Mouse (Mus musculus): Measurements from ENCODE around the gene Grhpr. TPM values are rescaled to one million over a fixed set of nuclear protein-coding genes. Genes with fewer than 3 reads are reported as not detected.
"Not testable (repeated sequence)": the region's sequence is repeated elsewhere in the genome, so short reads cannot be mapped to it uniquely, and the experiment has no call there.

Grhpr gene
- polyA plus RNA-seq, 1 experiment from 2014 or later = 33.5 TPM

DNA sequence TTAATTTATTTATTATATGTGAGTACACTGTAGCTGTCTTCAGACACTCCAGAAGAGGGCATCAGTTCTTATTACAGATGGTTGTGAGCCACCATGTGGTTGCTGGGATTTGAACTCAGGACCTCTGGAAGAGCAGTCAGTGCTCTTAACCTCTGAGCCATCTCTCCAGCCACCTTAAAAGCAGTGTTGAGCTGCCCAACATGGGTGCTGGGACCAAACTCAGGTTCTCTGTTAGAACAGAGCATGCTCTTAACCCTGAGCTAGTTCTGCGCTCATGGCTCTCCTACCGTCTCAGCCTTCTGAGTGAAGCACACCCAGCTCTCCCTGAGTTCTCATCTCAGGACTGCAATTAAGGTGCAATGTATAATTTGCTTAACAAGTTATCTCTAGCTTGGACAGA lies 35.1 kb upstream of the Grhpr start:
- 89% methylated on average over 2 of the region's 2 CpGs for WGBS
- H3K4me2 ChIP-seq (ENCODE audit: low read length); H3K27ac ChIP-seq (ENCODE audit: low read depth, low read length); H3K36me3 ChIP-seq (ENCODE audit: control insufficient read depth, insufficient read depth, low read length); H3K4me1 ChIP-seq (ENCODE audit: control insufficient read depth, insufficient read depth, low read depth, low read length); H3K9me3 ChIP-seq (ENCODE audit: control insufficient read depth, low read length); H3K9ac ChIP-seq (ENCODE audit: low read depth, low read length); ATAC-seq; H3K4me3 ChIP-seq (ENCODE audit: low read length); H3K27me3 ChIP-seq (replicated peaks; ENCODE audit: control insufficient read depth, insufficient read depth, low read length): not testable (repeated sequence)

GRCm38 (mm10) chr4:44947464-44947863 lies 33.7 kb upstream of the Grhpr start:
- H3K27ac ChIP-seq (ENCODE audit: low read depth, low read length) = no peak overlapping the region
- H3K9me3 ChIP-seq (ENCODE audit: control insufficient read depth, low read length) = no peaks in the 10 kb centered on the region
- no peaks in the 10 kb centered on the region for H3K27me3 ChIP-seq (replicated peaks; ENCODE audit: control insufficient read depth, insufficient read depth, low read length)
- ATAC-seq = no peak
- 84% methylated on average over 5 of the region's 5 CpGs for WGBS
- no peak overlapping the region for H3K4me2 ChIP-seq (ENCODE audit: low read length)
- H3K4me3 ChIP-seq (ENCODE audit: low read length) = no peak overlapping the region
- H3K4me1 ChIP-seq (ENCODE audit: control insufficient read depth, insufficient read depth, low read depth, low read length) = no peaks in the 10 kb centered on the region
- H3K36me3 ChIP-seq (ENCODE audit: control insufficient read depth, insufficient read depth, low read length) = no peaks in the 10 kb centered on the region
- no peak overlapping the region for H3K9ac ChIP-seq (ENCODE audit: low read depth, low read length)

GRCm38 (mm10) chr4:44948314-44948713 lies 32.9 kb upstream of the Grhpr start:
- Histone ChIP-seq H3K36me3 (ENCODE audit: control insufficient read depth, insufficient read depth, low read length) (no peaks in the 10 kb centered on the region), H3K4me3 (ENCODE audit: low read length) (no peak overlapping the region), H3K4me2 (ENCODE audit: low read length) (no peak overlapping the region), H3K27ac (ENCODE audit: low read depth, low read length) (no peak overlapping the region), H3K9me3 (ENCODE audit: control insufficient read depth, low read length) (no peaks in the 10 kb centered on the region), H3K9ac (ENCODE audit: low read depth, low read length) (no peak overlapping the region), H3K27me3 (replicated peaks; ENCODE audit: control insufficient read depth, insufficient read depth, low read length) (no peaks in the 10 kb centered on the region), H3K4me1 (ENCODE audit: control insufficient read depth, insufficient read depth, low read depth, low read length) (no peaks in the 10 kb centered on the region)
- WGBS = 88% methylated on average over 1 of the region's 1 CpGs
- no peak for ATAC-seq

GRCm38 (mm10) chr4:44953041-44953440 lies 28.2 kb upstream of the Grhpr start:
- no peaks in the 10 kb centered on the region for H3K4me1 ChIP-seq (ENCODE audit: control insufficient read depth, insufficient read depth, low read depth, low read length)
- no peaks in the 10 kb centered on the region for H3K36me3 ChIP-seq (ENCODE audit: control insufficient read depth, insufficient read depth, low read length)
- WGBS = 60% methylated on average over 9 of the region's 9 CpGs
- no peaks in the 10 kb centered on the region for H3K27me3 ChIP-seq (replicated peaks; ENCODE audit: control insufficient read depth, insufficient read depth, low read length)
- no peak overlapping the region for H3K9ac ChIP-seq (ENCODE audit: low read depth, low read length)
- no peak overlapping the region for H3K27ac ChIP-seq (ENCODE audit: low read depth, low read length)
- H3K9me3 ChIP-seq (ENCODE audit: control insufficient read depth, low read length) = no peaks in the 10 kb centered on the region
- no peak overlapping the region for H3K4me3 ChIP-seq (ENCODE audit: low read length)
- no peak for ATAC-seq
- H3K4me2 ChIP-seq (ENCODE audit: low read length) = no peak overlapping the region

DNA sequence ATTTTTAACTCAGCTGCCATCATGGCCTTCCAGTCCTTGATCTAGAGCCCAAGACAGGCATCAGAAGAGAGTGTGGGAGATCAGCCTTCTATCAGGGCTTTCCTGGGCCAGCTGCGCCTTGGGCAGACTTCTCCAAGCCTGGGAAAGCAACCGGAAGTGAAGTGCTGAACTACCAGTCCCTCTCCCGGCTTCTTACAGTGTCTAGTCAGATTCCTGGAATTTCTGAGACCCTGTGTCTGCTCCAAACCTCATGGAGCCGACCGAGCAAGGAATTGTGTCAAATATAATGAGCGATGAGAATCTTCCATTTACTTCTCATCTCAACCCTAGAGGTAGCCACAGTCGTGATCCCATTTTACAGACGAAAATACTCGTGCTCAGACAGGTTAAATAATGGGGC lies 22.4 kb upstream of the Grhpr start:
- H3K9ac ChIP-seq (ENCODE audit: low read depth, low read length) = no peak overlapping the region
- WGBS = 92% methylated on average over 9 of the region's 9 CpGs

GRCm38 (mm10) chr4:44959220-44959619 lies 22.0 kb upstream of the Grhpr start:
- H3K9ac ChIP-seq (ENCODE audit: low read depth, low read length) = no peak overlapping the region
- H3K9me3 ChIP-seq (ENCODE audit: control insufficient read depth, low read length) = no peaks in the 10 kb centered on the region
- H3K4me2 ChIP-seq (ENCODE audit: low read length) = no peak overlapping the region
- no peak overlapping the region for H3K27ac ChIP-seq (ENCODE audit: low read depth, low read length)
- 91% methylated on average over 13 of the region's 13 CpGs for WGBS
- no peaks in the 10 kb centered on the region for H3K27me3 ChIP-seq (replicated peaks; ENCODE audit: control insufficient read depth, insufficient read depth, low read length)
- H3K4me1 ChIP-seq (ENCODE audit: control insufficient read depth, insufficient read depth, low read depth, low read length) = no peaks in the 10 kb centered on the region
- H3K4me3 ChIP-seq (ENCODE audit: low read length) = no peak overlapping the region
- ATAC-seq = no peak
- no peaks in the 10 kb centered on the region for H3K36me3 ChIP-seq (ENCODE audit: control insufficient read depth, insufficient read depth, low read length)

More for the DNA sequence above, 22.4 kb upstream of the Grhpr start:
- Histone ChIP-seq H3K27me3 (replicated peaks; ENCODE audit: control insufficient read depth, insufficient read depth, low read length) (no peaks in the 10 kb centered on the region), H3K27ac (ENCODE audit: low read depth, low read length) (no peak overlapping the region), H3K4me2 (ENCODE audit: low read length) (no peak overlapping the region), H3K4me1 (ENCODE audit: control insufficient read depth, insufficient read depth, low read depth, low read length) (no peaks in the 10 kb centered on the region), H3K36me3 (ENCODE audit: control insufficient read depth, insufficient read depth, low read length) (no peaks in the 10 kb centered on the region), H3K9me3 (ENCODE audit: control insufficient read depth, low read length) (no peaks in the 10 kb centered on the region), H3K4me3 (ENCODE audit: low read length) (no peak overlapping the region)
- ATAC-seq = no peak

DNA sequence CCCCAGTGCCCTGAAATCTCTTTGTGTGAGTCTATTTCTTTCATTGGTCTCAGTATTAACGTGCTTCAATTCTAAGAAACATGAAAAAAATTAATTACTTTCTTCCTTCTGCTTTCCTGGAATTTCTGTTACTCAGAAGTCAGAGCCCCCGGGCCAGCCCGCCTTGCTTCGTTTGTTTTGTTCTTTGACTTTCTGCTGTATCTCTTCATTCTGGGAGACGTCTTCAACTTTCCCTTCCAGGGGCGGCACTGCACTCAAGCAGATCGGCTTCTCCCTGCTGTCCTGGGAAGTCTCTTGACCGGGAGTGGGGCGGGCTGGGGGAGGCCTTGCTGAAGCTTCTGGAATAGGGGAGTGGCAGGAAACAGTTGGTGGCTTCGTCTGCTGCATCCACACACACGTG lies 18.0 kb upstream of the Grhpr start:
- no peaks in the 10 kb centered on the region for H3K36me3 ChIP-seq (ENCODE audit: control insufficient read depth, insufficient read depth, low read length)
- H3K9me3 ChIP-seq (ENCODE audit: control insufficient read depth, low read length) = no peaks in the 10 kb centered on the region
- no peaks in the 10 kb centered on the region for H3K4me1 ChIP-seq (ENCODE audit: control insufficient read depth, insufficient read depth, low read depth, low read length)
- H3K27ac ChIP-seq (ENCODE audit: low read depth, low read length) = no peak overlapping the region
- H3K9ac ChIP-seq (ENCODE audit: low read depth, low read length) = no peak overlapping the region
- no peak overlapping the region for H3K4me2 ChIP-seq (ENCODE audit: low read length)
- ATAC-seq = no peak
- no peaks in the 10 kb centered on the region for H3K27me3 ChIP-seq (replicated peaks; ENCODE audit: control insufficient read depth, insufficient read depth, low read length)
- 76% methylated on average over 11 of the region's 11 CpGs for WGBS
- H3K4me3 ChIP-seq (ENCODE audit: low read length) = no peak overlapping the region

DNA sequence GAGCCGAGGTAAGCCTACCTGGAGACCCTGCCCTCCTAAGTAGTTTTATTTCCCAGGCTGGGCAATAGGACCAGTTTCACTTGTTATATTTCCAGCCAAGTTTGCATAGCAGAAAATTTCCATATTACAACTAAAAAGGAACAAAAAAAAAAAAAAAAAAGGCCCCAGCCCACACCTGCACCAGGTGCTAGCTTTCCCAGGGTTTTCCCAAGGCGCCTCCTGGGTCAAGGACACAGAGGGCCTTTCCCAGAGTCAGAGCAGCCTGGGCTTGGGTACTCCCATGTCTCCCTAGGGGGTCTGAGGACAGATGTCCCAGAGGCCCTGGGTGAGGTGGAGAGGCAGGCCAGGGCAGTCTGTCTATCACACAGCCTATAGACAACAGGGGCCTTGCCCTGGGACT lies 16.0 kb upstream of the Grhpr start:
- Histone ChIP-seq H3K4me2 (ENCODE audit: low read length) (no peak overlapping the region), H3K4me1 (ENCODE audit: control insufficient read depth, insufficient read depth, low read depth, low read length) (no peaks in the 10 kb centered on the region), H3K4me3 (ENCODE audit: low read length) (no peak overlapping the region), H3K27ac (ENCODE audit: low read depth, low read length) (no peak overlapping the region), H3K36me3 (ENCODE audit: control insufficient read depth, insufficient read depth, low read length) (no peaks in the 10 kb centered on the region), H3K27me3 (replicated peaks; ENCODE audit: control insufficient read depth, insufficient read depth, low read length) (no peaks in the 10 kb centered on the region), H3K9me3 (ENCODE audit: control insufficient read depth, low read length) (no peaks in the 10 kb centered on the region), H3K9ac (ENCODE audit: low read depth, low read length) (no peak overlapping the region)
- no peak for ATAC-seq
- WGBS = 75% methylated on average over 2 of the region's 2 CpGs

- H3K9me3 ChIP-seq (ENCODE audit: control insufficient read depth, low read length) = no peaks in the 10 kb centered on the region
- no peak overlapping the region for H3K27ac ChIP-seq (ENCODE audit: low read depth, low read length)
- no peaks in the 10 kb centered on the region for H3K4me1 ChIP-seq (ENCODE audit: control insufficient read depth, insufficient read depth, low read depth, low read length)
- no peak overlapping the region for H3K4me2 ChIP-seq (ENCODE audit: low read length)
- H3K4me3 ChIP-seq (ENCODE audit: low read length) = no peak overlapping the region
- no peaks in the 10 kb centered on the region for H3K36me3 ChIP-seq (ENCODE audit: control insufficient read depth, insufficient read depth, low read length)
- H3K27me3 ChIP-seq (replicated peaks; ENCODE audit: control insufficient read depth, insufficient read depth, low read length) = no peaks in the 10 kb centered on the region
- no peak for ATAC-seq
- H3K9ac ChIP-seq (ENCODE audit: low read depth, low read length) = no peak overlapping the region
- WGBS = 91% methylated on average over 3 of the region's 3 CpGs
These were observed 15.5 kb upstream of the Grhpr start for GRCm38 (mm10) chr4:44965736-44966135.

DNA sequence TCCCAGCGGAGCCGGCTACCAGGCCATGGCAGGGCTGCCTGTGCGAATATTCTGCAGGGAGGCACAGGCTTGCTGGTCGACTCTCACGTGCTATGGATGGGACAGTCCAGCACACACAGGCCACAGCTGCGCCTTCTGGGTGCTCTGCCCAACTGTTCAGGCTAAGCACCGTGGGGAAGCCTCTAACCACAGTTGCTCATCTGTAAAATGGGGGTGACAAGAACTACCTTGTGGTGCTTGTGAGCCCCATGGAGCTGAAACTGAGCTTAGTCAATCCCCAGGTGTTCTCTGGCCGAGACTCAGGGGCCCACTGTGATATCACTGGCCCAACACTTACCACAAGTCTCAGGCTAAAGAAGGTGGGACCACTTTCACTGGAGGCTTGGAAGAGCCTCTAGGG lies 13.8 kb upstream of the Grhpr start:
- no peak overlapping the region for H3K4me2 ChIP-seq (ENCODE audit: low read length)
- no peak overlapping the region for H3K4me3 ChIP-seq (ENCODE audit: low read length)
- 87% methylated on average over 8 of the region's 8 CpGs for WGBS
- no peak overlapping the region for H3K9ac ChIP-seq (ENCODE audit: low read depth, low read length)
- H3K9me3 ChIP-seq (ENCODE audit: control insufficient read depth, low read length) = no peaks in the 10 kb centered on the region
- H3K27me3 ChIP-seq (replicated peaks; ENCODE audit: control insufficient read depth, insufficient read depth, low read length) = no peaks in the 10 kb centered on the region
- no peaks in the 10 kb centered on the region for H3K4me1 ChIP-seq (ENCODE audit: control insufficient read depth, insufficient read depth, low read depth, low read length)
- H3K27ac ChIP-seq (ENCODE audit: low read depth, low read length) = no peak overlapping the region
- H3K36me3 ChIP-seq (ENCODE audit: control insufficient read depth, insufficient read depth, low read length) = no peaks in the 10 kb centered on the region
- ATAC-seq = no peak

Measured in hindbrain, embryonic 16.5 days (tissue).